Mouse (Mus musculus) gastrocnemius, postnatal 10 days (tissue): ENCODE data around the gene Exoc3. TPM values are rescaled to one million over a fixed set of nuclear protein-coding genes. Genes with fewer than 3 reads are reported as not detected.

Experiments used
- DNase-seq: peaks from one replicate; pipeline ENCODE4 v3.0.0; 2021; ENCODE audit warnings: mixed read lengths
- total RNA-seq, 2 experiments: library from RNA; stranded (reverse); gene quantifications; 2 replicates each; pipeline ENCODE4 v1.2.3; 2021

Exoc3 gene
- total RNA-seq, 2 experiments from 2014 or later, result 30.8 to 36.1 TPM

DNA sequence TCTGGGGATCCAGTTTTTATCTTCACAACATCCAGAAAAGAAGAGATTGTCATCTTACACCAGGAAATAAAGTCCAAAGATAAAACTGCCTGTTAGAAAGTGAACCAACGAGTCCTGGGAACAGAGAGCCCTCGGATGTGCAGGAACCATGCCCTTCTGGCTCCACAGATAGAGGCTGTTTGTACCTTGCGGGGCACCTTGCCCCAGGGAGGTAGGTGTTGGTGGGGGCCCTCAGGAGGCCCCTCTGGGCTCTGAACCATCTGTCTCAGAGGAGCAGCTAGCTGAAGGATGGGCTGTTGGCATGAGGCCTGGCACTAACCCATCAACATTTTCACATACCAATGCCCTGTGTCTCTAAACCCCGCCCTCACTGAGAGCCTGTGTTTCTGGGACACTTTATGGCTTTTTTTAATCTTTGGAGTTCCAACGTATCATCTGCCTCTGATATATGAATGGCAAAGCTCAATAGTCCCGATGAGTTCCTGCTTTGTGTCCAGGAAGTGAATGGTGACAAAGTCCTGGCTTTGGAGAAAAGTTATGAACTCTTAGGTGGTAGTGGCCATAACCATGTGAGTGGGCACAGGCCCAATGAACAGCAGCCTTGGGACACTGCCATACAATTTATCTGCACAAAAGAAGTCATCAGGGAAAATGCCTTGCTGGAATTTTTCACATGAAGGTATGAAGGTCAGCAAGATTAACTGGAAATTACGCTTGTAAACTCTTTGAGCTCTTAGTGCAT lies 69.5 kb downstream of the Exoc3 start:
- no peak for DNase-seq

DNA sequence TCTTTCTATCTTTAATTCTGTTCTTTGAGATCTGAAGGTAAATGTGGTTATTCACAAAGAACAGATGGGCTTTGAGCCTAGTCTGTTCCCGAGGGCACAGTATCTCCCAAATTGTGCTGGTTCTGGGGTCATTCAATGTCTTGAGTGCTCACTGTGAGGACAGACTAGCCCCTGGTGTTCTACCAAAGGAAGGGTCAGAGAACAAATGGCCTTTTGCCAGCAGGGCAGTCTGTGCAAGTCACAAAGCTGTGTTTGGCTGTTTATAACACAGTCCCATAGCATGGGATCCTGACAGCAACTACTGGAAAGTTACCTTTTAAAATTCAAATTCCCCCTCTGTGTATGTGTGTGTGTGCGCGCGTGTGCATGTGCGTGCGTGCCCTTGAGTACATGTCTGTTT lies 78.6 kb downstream of the Exoc3 start:
- no peak for DNase-seq

DNA sequence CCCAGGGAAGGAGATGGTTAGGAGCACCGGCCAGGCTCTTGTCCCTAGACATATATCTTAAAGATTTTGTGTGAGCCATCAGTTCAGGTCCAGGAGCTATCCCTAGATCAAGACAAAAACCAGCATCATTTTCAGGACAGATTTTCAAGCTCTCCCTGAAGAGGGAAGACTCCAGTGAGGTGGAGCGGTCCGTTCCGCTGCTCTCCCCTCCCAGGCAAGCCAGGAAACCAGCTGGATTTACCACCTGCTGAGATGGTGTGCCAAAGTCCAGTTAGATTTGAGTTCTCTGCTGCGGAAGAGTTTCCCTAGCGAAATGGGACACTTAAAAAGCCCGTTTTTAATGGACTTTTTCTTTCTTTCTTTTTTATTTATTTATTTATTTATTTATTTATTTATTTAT lies 81.0 kb downstream of the Exoc3 start:
- DNase-seq, result no peak

DNA sequence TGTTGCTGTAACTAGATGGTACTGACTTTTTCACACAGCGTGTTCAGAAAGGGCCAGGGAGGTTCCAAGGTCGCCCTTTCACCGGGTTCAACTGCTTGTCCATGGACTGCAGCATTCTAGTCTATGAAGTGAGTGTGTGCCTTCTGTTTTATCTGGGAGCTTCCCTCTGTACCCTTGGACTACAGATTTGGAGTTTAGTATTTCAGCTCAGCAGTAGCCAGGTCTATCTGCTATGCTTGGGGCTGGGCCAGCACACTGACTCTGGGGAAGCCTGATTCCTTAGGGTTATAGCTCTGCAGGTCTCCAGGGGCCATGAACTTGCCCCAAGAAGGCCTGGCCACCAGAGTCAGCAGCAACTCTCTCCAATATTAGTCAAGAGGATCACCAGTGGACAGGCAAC lies 85.9 kb downstream of the Exoc3 start:
- no peak for DNase-seq

DNA sequence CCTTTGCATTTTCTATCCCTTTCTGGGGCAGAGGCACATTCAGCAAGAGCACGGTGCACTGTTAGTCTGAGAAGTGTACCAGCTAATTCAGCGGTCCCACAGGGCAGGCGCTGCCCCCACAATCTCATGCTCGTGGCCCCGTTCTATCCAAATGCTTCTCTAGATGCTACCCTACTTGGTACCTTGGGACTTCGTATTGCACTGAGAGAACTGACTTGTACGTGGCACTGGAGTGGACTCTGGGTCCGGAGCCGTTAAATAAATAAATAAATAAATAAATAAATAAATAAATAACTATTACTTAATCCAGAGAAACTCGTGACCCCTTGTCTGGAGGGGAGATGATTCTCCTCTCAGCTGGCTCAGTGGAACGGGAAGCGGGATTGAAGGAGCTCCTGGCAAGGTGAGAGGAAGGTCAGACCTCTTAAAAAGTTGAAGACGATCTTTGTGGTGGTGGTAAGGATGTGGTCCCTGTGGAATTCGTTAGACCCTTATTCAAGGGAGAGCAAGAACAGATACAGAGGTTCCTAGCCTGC lies 86.7 kb downstream of the Exoc3 start:
- DNase-seq, result no peak

DNA sequence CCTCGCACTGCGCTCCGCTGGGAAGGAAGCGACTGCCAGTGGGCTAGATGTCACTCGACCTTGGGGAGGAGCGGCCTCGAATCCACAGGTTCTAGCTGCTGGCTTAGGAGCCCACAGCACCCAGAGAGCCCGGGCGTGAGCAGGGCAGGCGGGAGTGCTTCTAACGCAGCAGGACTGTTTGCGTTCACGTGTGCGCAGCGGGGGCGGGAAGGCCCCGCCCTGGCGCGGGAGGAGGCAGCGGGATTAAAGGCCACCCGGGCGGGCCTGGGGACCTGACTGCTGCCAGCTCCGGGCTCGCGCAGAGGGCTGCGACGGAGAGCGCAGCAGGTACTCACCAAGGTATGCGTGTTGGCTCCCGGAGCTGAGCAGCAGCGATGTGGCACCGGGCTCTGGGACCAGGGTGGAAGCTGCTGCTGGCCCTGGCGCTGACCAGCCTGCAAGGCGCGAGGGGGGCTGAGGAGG lies 87.4 kb downstream of the Exoc3 start, which contains the start of gene Slc9a3:
Gene Slc9a3, plus strand, starts transcription at position 317 of the 462 bp plus-strand sequence.
- DNase-seq, result no peak

Other genes starting within 250 kb of the Exoc3 start
- gene Zdhhc11, start 244.9 kb downstream of the Exoc3 start, total RNA-seq, result not detected
- gene Tppp, start 199.3 kb downstream of the Exoc3 start, total RNA-seq, result 1 to 10 TPM; 5.5 to 5.8 TPM
- gene Cep72, start 146.4 kb downstream of the Exoc3 start, total RNA-seq, result 1 to 10 TPM; 1.6 to 2.7 TPM
- gene Slc9a3, start 87.3 kb downstream of the Exoc3 start, total RNA-seq, result 1 to 10 TPM in 1 of 2 experiments, under 1 TPM in 1; 0.77 to 1.6 TPM
- under 1 TPM; 0.09 to 0.16 TPM for gene Ahrr, start 83.6 kb upstream of the Exoc3 start, total RNA-seq
- gene Pdcd6, start 108.8 kb upstream of the Exoc3 start, total RNA-seq, result 10 to 100 TPM; 25.0 to 33.6 TPM
- 100 to 1,000 TPM; 416 to 519 TPM for gene Sdha, start 141.5 kb upstream of the Exoc3 start, total RNA-seq
- gene Ccdc127, start 141.6 kb upstream of the Exoc3 start, total RNA-seq, result 10 to 100 TPM; 41.5 to 43.7 TPM
- 10 to 100 TPM; 40.0 to 46.7 TPM for gene Lrrc14b, start 155.3 kb upstream of the Exoc3 start, total RNA-seq
- gene Zfp72, start 182.1 kb upstream of the Exoc3 start, total RNA-seq, result 1 to 10 TPM; 1.3 to 2.2 TPM
- gene Ftl1-ps1, start 191.0 kb upstream of the Exoc3 start, total RNA-seq, result 100 to 1,000 TPM; 190 to 231 TPM